Mouse (Mus musculus) adrenal gland, postnatal 14 days (tissue): ENCODE data around the gene Gm15080. TPM values are rescaled to one million over a fixed set of nuclear protein-coding genes. Genes with fewer than 3 reads are reported as not detected.
"Not testable (repeated sequence)": the region's sequence is repeated elsewhere in the genome, so short reads cannot be mapped to it uniquely, and the experiment has no call there.

Experiments used
- DNase-seq: peaks from one replicate; pipeline ENCODE4 v3.0.0; 2021; ENCODE audit warnings: mixed read lengths
- long read RNA-seq, 2 experiments: library from polyadenylated mRNA; stranded (forward); transcript quantifications; one replicate each; pipeline ENCODE4 v2.0.0; 2021
- total RNA-seq: library from RNA; stranded (reverse); gene quantifications from 2 replicates; pipeline ENCODE4 v1.2.3, GENCODE M21; 2021

Gm15080 gene
- total RNA-seq: not detected in 2 replicates
- long read RNA-seq, experiment 1: 0 reads
- long read RNA-seq, experiment 2: 0 reads

DNA sequence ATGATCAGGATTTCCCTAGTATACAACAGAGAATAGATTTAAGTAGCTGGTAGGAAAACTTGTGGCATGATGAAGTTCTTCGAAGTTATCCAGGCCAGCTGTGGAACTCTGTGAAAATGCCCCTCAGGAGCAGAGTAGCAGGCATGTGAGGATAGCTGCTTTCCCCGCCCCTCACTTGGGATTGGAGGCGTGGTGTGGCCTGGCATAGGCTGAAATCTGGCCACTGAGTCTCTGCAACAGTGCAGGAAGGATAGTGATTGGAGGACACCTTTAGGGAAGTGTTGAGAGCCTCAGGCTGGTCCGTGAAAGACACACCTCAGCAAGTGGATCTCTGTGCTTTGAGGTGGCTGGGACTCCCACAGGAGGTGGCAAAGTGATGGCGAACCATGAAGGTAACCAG lies at the start of gene Gm15080:
Gene Gm15080, plus strand, starts transcription at position 301 of the 400 bp plus-strand sequence.
- DNase-seq: not testable (repeated sequence)

Other genes starting within 250 kb of the Gm15080 start
- gene Gm15128, start 227.0 kb upstream of the Gm15080 start, total RNA-seq: not detected in 2 replicates
- not detected in 2 replicates for gene Gm15107, start 187.7 kb downstream of the Gm15080 start, total RNA-seq